Comparison of ENCODE assay signal across 10 mouse cellular contexts in the genomic region with DNA sequence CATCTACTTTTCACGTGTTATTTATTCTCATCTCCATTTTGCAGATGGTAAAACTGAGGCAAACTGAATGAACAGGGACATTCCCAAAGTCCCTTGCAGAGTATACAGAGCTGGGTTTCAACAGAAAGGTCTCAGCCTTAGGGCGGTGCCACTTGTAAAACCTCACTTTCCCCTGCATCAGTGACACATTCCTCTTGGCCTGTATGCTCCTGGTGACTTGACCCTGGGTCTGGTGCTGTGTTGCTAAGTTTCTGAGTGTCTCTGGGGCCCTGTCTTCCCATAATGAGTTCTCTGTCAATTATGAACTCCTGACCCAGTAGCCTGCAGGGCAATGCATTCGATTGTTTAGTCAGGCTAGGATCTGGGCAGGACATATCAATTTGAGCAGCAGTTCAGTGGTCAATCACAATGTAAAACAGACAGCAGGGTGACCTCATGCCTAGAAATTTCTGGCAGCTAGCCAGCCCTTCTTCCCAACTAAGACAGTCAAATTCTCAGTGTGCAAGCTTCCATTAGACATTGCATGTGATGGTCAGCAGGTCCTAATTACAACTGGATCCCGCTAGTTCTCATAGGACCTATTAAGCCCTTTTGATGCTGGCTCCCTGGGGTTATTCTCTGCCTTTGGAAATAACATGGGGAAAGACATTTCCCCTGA.
DNase-seq lines count a peak whose midpoint lies in the region; ATAC-seq lines count a peak whose summit lies in the region.
"Had no signal": no experiment of that assay in that cellular context is flagged by ENCODE, and none has a peak within 500 bp of the region (broad histone marks: within the 10 kb centered on the region; RNA-seq: fewer than 3 reads in every experiment).

No protein-coding gene starts in this region.

- H3K9ac ChIP-seq in midbrain, embryonic 16.5 days (ENCODE audit: low read depth, low read length), result no peak overlapping the region
- H3K9ac ChIP-seq in forebrain, embryonic 16.5 days (replicated peaks; ENCODE audit: low read depth, low read length), result no peak overlapping the region

- H3K27ac ChIP-seq in midbrain, embryonic 10.5 days (replicated peaks), result no peak overlapping the region
- H3K27ac ChIP-seq in midbrain, embryonic 16.5 days (ENCODE audit: low read length), result no peak overlapping the region
- no peak overlapping the region for H3K27ac ChIP-seq in forebrain, embryonic 16.5 days (ENCODE audit: low read length)

- H3K9me3 ChIP-seq in midbrain, embryonic 10.5 days (replicated peaks), result no peaks in the 10 kb centered on the region
- no peaks in the 10 kb centered on the region for H3K9me3 ChIP-seq in midbrain, embryonic 16.5 days (replicated peaks; ENCODE audit: control insufficient read depth, low read length, poor library complexity, severe bottlenecking)
- H3K9me3 ChIP-seq in forebrain, embryonic 16.5 days (ENCODE audit: control insufficient read depth, low read length), result no peaks in the 10 kb centered on the region

- WGBS in midbrain, embryonic 10.5 days, result 73% methylated on average over 4 of the region's 4 CpGs
- 69% methylated on average over 4 of the region's 4 CpGs for WGBS in midbrain, embryonic 16.5 days
- 51% methylated on average over 4 of the region's 4 CpGs for WGBS in forebrain, embryonic 16.5 days

- peak; percentile 11 to 26 for DNase-seq in cerebellum, postnatal 25 days
- no peak for DNase-seq in cerebellum, adult 18-20 months
- peak; percentile 22 for DNase-seq in midbrain, embryonic 10.5 days (ENCODE audit: low spot score)
- peak; percentile 11 for DNase-seq in retina, adult 2 months (ENCODE audit: low read depth, low spot score)
- DNase-seq in thymus, postnatal 4 days, result no peak
- no peak for DNase-seq in spleen, adult 18-20 months
- DNase-seq: kidney, adult 11 months had no signal

- no peak overlapping the region for H3K4me2 ChIP-seq in midbrain, embryonic 16.5 days (ENCODE audit: low read length)
- no peak overlapping the region for H3K4me2 ChIP-seq in forebrain, embryonic 16.5 days (ENCODE audit: low read length)

- no peaks in the 10 kb centered on the region for H3K36me3 ChIP-seq in midbrain, embryonic 10.5 days
- H3K36me3 ChIP-seq in midbrain, embryonic 16.5 days (ENCODE audit: control insufficient read depth, insufficient read depth, low read length), result no peaks in the 10 kb centered on the region
- no peaks in the 10 kb centered on the region for H3K36me3 ChIP-seq in forebrain, embryonic 16.5 days (ENCODE audit: control insufficient read depth, insufficient read depth)

- H3K4me3 ChIP-seq in midbrain, embryonic 10.5 days, result no peak overlapping the region
- H3K4me3 ChIP-seq in midbrain, embryonic 16.5 days (ENCODE audit: low read depth, low read length), result no peak overlapping the region
- H3K4me3 ChIP-seq in forebrain, embryonic 16.5 days (replicated peaks; ENCODE audit: low read length), result no peak overlapping the region
- H3K4me3 ChIP-seq: megakaryocyte, embryonic 14.5 days had no signal

- H3K27me3 ChIP-seq in midbrain, embryonic 10.5 days (ENCODE audit: low read depth, poor library complexity, severe bottlenecking), result no peaks in the 10 kb centered on the region
- no peaks in the 10 kb centered on the region for H3K27me3 ChIP-seq in midbrain, embryonic 16.5 days (ENCODE audit: control insufficient read depth, insufficient read depth, low read depth, low read length)
- H3K27me3 ChIP-seq in forebrain, embryonic 16.5 days (replicated peaks; ENCODE audit: control insufficient read depth, insufficient read depth, low read length), result no peaks in the 10 kb centered on the region
- H3K27me3 ChIP-seq: megakaryocyte, embryonic 14.5 days had no signal

- H3K4me1 ChIP-seq in midbrain, embryonic 10.5 days, result 0 out of 2 replicates have a peak, but pooled peaks cover 3% of the 10 kb centered on the region
- H3K4me1 ChIP-seq in midbrain, embryonic 16.5 days (ENCODE audit: control insufficient read depth, insufficient read depth, low read length), result no peaks in the 10 kb centered on the region
- H3K4me1 ChIP-seq in forebrain, embryonic 16.5 days (replicated peaks; ENCODE audit: control insufficient read depth, insufficient read depth, low read length), result no peaks in the 10 kb centered on the region

- no peak for ATAC-seq in midbrain, embryonic 16.5 days
- peak; percentile 59 for ATAC-seq in forebrain, embryonic 16.5 days

Comparison
In these comparisons a context has a peak if more than half of its experiments do, and no peak if none do; other contexts are left out.
1. DNase-seq: peak in cerebellum, postnatal 25 days (2 of 2), midbrain, embryonic 10.5 days (single experiment) and retina, adult 2 months (single experiment); none in cerebellum, adult 18-20 months (0 of 2), thymus, postnatal 4 days (single experiment) and spleen, adult 18-20 months (0 of 2).